Mouse (Mus musculus): ENCODE measurements around the gene Acp2.
"Not testable (repeated sequence)": the region's sequence is repeated elsewhere in the genome, so short reads cannot be mapped to it uniquely, and the experiment has no call there.

Acp2 gene

DNA sequence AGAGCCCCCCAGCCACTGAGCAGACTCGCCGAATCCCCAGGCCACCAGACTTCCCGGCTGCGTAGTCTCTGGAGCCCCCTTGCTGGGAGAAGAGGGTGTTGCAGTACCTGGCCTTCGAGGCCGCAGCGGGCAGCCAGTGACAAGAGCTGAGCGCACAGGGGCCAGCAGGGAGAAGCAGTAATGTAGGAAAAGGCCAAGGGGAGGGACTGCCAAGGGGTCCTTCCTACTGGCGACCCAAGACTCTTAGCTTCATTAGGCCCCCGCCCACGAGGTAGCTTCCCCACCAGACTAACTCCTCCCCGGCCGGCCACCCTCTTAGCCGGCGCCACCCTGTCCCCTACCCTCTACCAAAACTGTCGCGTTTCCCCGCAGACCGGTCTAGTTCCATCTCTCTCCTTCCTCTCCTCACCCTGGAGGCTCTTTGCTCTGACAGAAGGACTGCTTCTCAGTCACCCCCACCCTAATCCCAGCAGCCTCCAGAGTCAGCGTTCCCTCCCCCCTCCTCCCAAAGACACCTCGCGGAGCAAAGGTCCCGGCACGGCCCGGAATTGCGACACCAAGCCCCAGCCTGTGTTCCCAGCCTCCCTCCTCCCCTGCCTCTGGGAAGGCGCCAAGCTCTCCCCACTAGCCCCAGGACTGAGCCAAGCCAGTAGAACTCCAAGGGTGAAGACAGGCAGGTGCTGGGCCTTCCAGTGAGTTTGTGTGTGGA is 7.9 kb upstream of the Acp2 start:
- DNase-seq (ENCODE audit: low read depth, low spot score): no peak

DNA sequence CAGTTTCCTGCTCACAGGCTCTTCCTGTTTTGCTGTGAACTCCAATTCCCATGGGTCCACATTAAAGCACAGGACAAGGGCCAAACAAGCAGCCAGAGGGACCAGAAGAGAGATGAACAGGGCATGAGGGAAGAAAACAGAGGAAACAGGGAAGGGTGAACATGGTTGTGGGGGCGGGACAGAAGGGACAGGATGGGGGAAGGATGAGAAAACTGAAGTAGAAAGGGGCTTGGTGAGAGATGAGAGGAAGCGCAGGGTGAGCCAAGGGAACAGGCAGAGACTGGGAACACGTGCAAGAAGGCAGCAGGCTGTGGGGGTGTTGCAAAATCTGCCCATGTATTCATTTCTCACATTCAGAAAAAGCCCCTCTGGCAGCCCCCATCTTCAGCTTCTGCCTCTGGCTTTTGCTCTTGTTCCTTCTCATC is 6.1 kb upstream of the Acp2 start:
- DNase-seq (ENCODE audit: low read depth, low spot score): no peak

DNA sequence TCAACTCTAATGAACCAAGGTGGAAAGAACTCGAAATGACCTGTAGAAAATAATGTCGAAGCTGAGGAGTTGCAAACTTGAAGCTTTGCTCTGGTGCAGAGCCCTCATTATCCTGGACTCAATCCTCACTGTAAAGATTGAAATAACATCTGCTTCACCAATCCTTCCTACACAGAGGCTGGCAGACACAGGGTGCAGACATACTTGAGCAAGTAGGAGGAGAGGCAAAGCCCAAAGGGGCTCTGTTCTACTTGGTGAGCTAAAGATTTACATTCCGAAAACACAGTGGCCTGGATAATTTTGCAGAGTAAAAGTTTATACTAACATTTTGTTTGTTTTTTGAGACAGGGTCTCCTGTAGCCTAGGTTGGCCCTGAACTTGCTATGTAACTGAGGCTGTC is 3.8 kb upstream of the Acp2 start:
- no peak for DNase-seq (ENCODE audit: low read depth, low spot score)

DNA sequence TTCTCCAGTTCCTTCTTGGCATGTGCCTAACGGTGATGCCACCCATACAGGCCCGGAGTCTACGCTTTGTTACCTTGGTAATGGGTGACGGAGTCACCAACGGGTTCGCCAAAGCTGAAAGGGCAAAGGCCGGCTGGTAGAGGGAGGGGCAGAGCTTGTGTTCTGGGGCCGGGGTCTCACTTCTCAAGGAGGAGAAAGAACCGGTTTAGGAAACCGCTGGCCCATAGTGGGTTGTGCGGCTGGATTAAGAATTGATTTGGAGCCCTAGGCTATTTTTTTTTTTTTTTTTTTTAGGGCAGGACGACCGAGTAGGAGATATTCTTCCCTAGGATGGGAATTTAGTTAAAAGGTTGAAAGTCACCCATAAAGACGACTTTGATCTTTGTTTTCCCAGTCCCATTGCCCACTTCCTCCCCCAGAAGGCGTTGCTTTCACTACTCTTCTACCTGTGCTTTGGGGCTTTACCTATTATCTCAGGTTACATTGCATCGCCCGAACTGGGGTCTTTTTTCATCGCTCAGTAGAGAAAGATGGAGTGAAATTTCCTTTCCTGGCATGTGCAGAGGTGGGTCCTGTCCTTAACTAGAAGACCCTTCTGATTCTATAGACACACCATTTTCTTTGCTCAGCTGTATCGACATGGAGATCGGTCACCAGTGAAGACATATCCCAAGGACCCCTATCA is 429 bp downstream of the Acp2 start:
- no peak for DNase-seq (ENCODE audit: low read depth, low spot score)

DNA sequence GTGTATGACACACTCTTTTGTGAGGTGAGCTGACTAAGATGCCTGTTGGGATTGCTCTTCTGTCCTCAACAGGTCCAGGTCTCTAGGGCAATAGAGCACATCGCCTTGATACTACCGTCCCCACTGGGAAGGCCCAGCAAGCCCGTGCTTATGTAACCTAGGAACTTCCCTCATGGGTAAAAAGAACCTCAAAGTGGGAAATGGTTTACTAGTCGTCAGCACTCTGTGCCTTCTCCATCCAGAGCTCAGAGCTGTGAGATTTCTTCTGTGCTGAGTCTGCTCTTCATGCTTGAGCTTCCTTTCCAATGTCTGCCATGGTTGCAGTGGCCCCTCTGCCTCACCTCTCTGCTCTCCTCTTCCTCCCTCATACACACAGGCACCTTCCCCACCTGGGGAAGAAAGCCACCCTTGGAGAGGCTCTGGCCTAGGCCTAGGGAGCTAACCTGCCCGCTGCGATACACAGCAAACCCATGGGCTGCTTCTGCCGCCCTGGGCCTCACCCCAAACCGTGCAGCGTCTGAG is 3.6 kb downstream of the Acp2 start:
- DNase-seq (ENCODE audit: low read depth, low spot score): no peak

DNA sequence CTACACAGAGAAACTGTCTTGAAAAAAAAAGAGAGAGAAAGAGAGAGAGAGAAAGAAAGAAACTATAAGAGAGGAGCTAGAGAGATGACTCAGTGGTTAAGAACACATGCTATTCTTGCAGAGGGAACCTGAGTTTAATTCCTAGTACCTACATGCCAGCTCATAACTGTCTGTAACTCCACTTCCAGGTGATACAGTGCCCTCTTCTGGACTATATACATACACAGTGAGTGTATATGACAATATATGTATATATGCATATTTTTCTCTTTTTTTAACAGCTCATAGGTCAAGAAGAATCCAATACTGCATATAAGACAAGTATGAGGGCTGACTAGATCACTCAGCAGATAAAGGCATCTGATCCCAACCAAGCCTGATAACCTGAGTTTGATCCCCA is 10.6 kb downstream of the Acp2 start:
- no peak for DNase-seq (ENCODE audit: low read depth, low spot score)

DNA sequence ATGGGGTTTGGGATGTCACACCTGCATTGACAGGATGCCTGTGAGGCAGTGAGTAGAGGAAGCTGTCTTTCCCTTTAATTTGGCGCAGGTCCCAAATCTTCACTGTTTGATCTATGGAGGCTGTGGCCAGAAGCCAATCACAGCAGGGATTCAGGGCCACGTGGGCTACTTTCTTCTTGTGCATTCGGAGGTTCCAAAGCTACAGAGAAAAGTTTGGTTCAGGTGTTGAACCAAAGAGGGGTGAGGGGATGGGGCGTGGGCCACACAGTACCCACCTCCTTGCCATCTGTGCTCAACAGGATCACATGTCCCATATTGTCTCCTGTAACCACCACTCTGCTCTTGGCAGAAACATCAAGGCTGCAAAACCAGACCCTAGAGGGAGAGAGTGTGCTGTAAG is 14.3 kb downstream of the Acp2 start:
- DNase-seq (ENCODE audit: low read depth, low spot score): no peak

DNA sequence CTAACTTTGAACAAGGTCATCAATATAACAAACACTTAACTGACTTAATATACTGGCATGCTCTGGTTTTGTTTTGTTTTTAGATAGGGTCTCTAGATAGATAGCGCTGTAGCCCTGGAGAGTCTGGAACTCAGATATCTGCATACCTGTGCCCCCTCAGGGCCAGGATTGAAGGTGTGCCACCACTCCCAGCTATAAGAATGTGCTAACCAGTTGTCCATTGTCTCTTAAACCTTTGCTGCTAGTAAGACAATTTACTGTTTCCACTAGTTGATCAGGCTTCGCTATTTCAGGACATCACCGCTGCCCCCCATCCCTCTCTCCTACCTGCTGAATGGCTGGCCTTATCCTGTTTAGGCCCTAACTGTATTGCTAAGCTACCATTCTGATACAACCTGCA is 17.8 kb downstream of the Acp2 start:
- no peak for DNase-seq (ENCODE audit: low read depth, low spot score)

DNA sequence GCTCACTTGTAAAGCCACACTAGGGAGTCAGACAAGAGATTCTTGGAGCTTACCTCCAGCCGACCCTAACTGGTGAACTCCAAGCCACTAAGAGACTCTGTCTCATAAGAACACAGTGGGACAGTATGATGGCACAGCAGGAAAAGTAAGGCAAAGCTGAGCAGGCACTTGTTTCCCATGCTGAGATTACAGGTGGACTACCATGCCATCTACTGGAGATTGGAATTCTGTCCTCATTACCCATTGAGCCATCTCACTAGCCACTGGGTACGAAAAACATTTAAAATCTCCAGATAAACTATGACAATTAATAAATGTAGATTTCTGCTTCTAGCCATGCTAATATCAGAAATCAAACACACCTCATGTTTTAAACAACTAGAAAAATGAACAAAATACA is 20.9 kb downstream of the Acp2 start:
- no peak for DNase-seq (ENCODE audit: low read depth, low spot score)

DNA sequence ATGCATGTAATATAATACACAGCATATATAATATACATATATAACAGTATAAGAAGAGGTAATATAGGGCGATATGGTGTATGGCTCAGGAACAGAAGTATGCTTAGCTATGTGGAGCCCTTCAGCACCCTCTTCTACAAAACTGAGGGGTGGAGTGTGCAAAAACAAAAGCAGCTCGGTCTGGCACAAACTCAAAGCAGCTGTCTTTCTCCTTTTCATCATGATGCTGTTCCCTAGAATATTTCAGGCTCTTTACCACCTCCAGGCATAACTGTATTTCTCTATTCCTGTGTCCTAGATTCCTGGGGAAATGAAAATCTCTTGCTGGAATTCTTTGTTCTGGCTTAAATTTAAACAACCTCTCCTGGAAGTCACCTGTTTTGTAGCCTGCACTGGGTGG is 27.1 kb downstream of the Acp2 start:
- DNase-seq (ENCODE audit: low read depth, low spot score): no peak

DNA sequence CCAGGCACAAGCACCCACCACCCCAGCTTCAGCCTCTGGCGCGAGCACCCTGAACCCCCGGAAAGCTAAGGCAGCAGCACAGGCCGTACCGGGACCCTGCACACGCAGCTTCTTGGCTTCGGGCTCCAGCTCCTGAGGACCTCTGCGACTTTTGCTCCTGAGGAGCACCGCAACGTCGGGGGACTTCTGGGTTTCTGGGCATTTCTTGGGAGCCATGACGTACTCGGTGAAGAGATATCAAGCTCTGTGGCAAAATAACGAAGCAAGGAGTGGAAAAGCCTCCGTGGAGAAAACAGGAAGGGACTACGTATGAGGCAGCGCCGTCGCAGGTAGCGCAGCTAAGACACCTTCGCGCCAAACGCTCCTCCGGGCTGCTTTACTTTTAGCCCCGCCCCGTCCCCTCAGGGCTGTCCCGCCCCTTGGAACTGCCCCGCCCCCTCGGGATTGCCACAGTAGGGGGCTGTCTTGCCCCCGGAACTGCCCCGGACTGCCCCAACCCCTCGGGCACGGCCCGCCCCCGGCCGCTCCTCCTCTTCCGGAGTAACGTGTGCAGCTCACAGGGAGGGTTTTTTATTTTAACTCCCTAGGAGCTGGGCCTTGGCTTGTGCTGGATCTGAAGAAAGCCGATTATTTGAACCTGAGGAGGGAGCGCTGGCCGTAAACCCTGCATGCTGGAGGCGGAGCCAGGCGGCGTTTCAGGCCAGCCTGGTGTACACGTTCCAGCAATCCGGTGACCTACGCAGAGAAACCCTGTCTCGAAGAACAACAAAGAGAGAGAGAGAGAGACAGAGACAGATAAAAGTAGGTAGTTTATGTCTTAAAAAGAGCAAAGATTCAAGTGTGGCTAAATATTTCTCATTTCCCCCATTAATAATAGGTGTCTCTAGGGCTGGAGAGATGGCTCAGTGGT is 34.2 kb downstream of the Acp2 start, which contains the start of gene Ddb2:
Ddb2 (minus strand) TSS at position 382 of the 910 bp plus-strand sequence.
- DNase-seq (ENCODE audit: low read depth, low spot score): peak; percentile 90

DNA sequence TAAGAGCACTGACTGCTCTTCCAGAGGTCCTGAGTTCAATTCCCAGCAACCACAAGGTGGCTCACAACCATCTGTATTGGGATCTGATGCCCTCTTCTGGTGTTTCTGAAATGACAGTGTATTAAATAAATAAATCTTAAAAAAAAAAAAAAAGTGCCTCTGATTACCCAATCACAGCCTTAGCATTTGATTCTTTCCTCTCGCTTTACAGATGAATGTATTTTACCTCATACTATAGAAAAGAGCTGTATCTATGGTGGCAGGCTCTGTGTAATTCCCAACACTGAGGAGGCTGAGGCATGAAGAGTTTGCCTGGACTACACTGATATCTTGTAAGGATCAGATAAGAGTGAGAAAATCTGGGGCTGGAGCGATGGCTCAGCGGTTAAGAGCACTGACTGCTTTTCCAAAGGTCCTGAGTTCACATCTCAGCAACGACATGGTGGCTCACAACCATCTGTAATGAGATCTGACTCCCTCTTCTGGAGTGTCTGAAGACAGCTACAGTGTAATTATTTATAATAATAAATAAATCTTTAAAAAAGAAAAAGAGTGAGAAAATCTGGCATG is 34.9 kb downstream of the Acp2 start:
- DNase-seq (ENCODE audit: low read depth, low spot score): not testable (repeated sequence)

DNA sequence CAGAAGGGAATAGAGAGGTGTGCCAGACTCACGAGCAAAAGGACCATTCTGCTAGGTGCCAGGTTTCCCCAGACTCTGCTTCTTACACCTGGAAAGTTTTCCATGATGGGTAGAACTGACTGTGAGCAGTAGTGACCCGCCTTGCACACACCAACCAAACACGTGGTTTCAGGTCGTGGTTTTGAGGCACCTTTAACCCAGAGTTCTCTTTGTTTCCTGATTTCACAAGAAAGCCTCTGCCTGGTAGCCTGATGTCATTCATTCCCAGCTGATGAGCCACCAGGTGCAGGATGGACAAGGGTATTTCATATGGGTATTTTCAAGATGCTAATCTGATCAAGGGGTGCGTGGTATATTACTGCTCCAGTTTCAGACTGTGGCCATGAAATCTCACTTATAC is 39.9 kb downstream of the Acp2 start:
- no peak for DNase-seq (ENCODE audit: low read depth, low spot score)

DNA sequence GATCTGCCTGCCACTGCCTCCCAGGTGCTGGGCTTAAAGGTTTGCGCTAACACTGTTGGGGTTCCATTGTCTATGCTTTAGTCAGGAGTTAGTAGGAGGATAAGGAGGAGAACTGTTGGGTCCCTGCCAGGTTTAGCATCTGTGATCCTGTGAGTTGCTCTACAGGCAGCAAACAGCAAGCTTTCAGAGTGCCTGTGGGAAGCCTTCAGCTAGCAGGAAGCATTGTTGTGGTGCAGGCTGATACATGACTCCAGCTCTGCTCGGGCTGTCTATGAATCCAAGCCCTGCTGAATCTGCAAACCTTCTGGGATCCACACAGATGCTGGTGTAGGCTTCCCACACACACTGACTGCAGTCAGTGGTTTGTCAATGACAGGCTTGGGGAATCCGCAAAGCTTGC is 40.7 kb downstream of the Acp2 start:
- no peak for DNase-seq (ENCODE audit: low read depth, low spot score)

DNA sequence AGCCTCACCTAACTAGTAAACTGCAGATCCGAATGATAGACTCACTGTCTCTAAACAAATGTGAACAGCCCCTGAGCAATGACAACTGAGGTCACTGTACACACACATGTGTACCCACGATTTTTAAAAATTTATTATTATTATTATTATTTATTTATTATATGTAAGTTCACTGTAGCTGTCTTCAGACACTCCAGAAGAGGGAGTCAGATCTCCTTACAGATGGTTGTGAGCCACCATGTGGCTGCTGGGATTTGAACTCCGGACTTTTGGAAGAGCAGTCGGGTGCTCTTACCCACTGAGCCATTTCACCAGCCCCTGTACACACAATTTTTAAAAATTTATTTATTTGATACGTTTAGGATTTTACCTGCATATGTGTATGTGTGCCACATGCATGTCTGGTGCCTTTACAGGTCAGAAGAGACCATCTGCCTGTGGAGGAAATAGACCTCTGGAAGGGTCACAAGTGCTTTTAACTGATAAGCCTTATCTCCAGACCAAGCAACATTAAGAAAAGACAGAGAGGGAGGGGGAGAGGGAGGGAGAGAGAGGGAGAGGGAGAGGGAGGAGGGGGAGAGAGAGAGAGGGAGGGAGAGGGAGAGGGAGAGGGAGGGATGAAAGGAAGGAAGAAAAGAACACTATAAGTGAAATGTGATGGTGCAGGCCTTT is 42.0 kb downstream of the Acp2 start:
- DNase-seq (ENCODE audit: low read depth, low spot score): no peak

DNA sequence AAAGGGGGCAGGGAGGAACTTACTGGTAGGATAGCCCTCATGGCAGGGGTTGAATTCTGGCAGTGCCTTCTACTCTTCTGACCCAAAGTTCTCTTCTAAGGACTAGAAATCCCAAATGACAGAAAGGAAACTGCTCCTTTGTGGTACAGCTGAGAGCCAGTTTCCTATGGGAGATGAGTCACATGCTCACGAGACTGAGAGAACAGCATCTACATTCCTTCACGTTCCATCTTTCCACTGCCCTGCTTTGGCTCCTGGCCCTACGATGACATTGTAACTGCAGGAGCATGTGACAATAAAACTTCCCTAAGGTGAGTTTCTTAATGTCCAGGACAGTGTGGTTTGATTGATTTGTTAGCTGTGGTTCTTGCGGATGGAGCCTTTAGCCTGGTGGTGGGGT is 45.7 kb downstream of the Acp2 start:
- no peak for DNase-seq (ENCODE audit: low read depth, low spot score)

DNA sequence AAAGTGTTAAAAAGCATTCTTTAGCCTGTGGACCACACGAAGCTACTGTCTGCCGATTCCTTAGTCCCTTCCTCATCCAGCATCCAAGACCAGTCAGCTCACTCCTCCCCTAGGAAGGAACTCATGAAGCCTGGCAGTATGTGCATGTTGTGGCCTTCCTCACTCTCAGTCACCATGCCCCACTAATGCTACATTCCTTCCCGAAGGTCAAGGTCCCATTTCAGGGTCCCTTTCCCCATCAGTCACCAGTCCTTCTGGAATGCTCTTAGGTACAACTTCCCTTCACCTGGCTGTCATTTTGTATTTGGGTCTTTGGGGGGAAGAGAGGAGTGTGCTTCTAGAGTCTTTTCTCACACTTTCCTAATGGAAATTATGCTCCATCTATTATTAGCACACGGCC is 49.3 kb downstream of the Acp2 start:
- DNase-seq (ENCODE audit: low read depth, low spot score): no peak

DNA sequence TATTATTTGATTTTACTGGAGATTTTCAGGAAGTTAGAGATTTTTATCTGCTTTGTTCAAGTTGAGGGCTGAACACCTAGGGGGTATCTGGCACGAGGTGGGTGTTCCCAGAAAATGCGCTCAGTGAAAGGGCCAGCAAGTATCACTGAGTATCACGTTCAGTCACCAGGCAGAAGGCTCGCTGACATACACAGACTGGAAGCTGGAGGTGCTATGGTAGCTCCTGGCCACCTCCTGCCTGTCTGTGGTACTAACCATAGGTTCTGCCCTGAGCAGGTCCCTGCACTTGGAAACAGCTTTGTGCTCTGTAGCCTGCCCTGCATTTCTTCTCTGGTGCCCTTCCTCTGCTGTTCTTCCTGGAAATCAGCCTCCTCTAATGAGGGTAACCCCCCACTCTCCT is 49.8 kb downstream of the Acp2 start:
- DNase-seq (ENCODE audit: low read depth, low spot score): no peak

DNA sequence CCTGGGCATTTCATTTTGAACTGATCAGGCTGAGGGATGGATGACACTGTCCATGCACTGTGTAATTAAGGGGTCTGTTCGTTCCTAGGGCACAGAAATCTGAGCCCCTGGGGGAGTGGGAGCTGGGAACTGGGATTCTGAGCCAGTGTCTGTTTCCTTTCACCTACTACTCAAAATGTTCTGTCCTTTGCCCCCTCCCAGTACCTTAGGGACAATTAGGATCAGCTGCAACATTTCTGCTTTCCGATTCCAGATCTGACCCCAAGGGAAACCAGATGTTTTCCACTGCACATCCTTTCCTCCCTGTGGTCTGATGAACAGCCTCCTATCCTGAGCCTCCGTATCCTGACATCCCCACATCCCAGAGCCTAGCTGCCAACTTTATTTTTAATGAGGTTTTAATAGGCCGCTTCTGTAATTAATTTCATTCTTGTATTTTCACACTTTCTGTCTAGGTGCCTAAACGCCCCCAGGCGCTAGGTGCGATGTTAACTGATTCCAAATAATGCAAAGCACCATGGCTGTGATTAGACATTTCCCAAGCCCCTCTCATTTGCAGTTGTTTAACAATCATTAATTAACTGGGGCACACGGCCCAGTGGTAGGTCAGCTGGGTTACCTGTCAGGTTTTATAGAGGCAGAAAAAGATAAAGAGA is 52.2 kb downstream of the Acp2 start:
- DNase-seq (ENCODE audit: low read depth, low spot score): no peak

DNA sequence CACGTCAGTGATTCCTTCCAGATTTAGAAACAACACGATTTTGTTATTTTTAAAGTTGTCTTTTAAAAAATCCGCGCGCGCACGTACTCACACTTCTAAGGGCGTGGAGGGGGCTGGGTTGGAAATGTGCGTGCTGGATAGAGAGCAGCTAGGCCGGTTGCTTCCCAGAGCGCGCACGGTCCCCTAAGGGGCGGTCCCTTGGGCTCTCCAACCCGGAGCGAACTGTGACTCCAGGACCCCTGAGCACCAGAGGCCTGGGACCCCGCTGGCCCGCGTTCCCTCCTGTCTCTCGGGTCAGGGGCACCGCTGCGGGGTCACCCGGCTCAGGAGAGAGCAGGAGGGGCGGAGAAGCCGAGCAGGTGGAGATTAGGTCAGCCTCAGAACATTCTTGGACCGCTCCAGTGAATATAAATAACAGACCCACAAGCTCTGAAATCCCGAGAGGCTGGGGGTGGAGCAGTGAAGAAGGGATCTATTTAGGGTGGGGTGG is 53.0 kb downstream of the Acp2 start, which contains the start of gene Pacsin3:
Pacsin3 (plus strand) TSS at position 294 of the 490 bp plus-strand sequence.
- no peak for DNase-seq (ENCODE audit: low read depth, low spot score)

All from WW6 (cell line).